Mouse (Mus musculus) kidney, adult 11 months (tissue): ENCODE measurements around the gene Uchl3.

Experiments used
- DNase-seq: peaks from one replicate; pipeline ENCODE4 v3.0.0; 2022

The Uchl3 gene

GRCm38 (mm10) chr14:101668626-101669025 is 14.9 kb downstream of the Uchl3 start:
- no peak for DNase-seq

GRCm38 (mm10) chr14:101672226-101672625 is 18.5 kb downstream of the Uchl3 start:
- DNase-seq, result no peak

- peak; percentile 57 for DNase-seq
These were observed 33.9 kb downstream of the Uchl3 start for GRCm38 (mm10) chr14:101687696-101688095.

GRCm38 (mm10) chr14:101688406-101688805 is 34.6 kb downstream of the Uchl3 start:
- DNase-seq, result no peak

- no peak for DNase-seq
These were observed 50.7 kb downstream of the Uchl3 start for GRCm38 (mm10) chr14:101704479-101704878.

- no peak for DNase-seq
These were observed 53.3 kb downstream of the Uchl3 start for GRCm38 (mm10) chr14:101707088-101707487.

- DNase-seq, result no peak
These were observed 60.6 kb downstream of the Uchl3 start for GRCm38 (mm10) chr14:101714414-101714813.

- peak; percentile 93 for DNase-seq
These were observed 75.6 kb downstream of the Uchl3 start, which contains the start of the genes Gm9922 and Lmo7 for GRCm38 (mm10) chr14:101729237-101729971. Gene Gm9922 (minus strand): TSS chr14:101729814. Gene Lmo7 (plus strand): TSS chr14:101729957.

- DNase-seq, result no peak
These were observed 76.4 kb downstream of the Uchl3 start for GRCm38 (mm10) chr14:101729972-101730692.

- DNase-seq, result peak; percentile 24
These were observed 80.0 kb downstream of the Uchl3 start for GRCm38 (mm10) chr14:101733542-101734303.

GRCm38 (mm10) chr14:101737501-101737900 is 83.7 kb downstream of the Uchl3 start:
- no peak for DNase-seq
